Mouse (Mus musculus) macrophage (primary cell): Measurements from ENCODE around the gene Ntan1. TPM values are rescaled to one million over a fixed set of nuclear protein-coding genes. Genes with fewer than 3 reads are reported as not detected.
A peak's percentile ranks its signal among the peaks of the same experiment; 100 is the strongest.
"Not testable (repeated sequence)": the region's sequence is repeated elsewhere in the genome, so short reads cannot be mapped to it uniquely, and the experiment has no call there.

Experiments
- H3K27ac ChIP-seq: fragments of 350-480 bp; formaldehyde crosslinking; 2 replicates; pipeline ENCODE4 v1.9.0; 2021
- H3K36me3 ChIP-seq: fragments of 350-480 bp; formaldehyde crosslinking; 2 replicates; pipeline ENCODE4 v1.9.0; 2021; ENCODE audit errors: inconsistent target
- H3K4me3 ChIP-seq: fragments of 350-480 bp; formaldehyde crosslinking; 2 replicates; pipeline ENCODE4 v1.9.0; 2021; ENCODE audit errors: inconsistent target
- H3K79me2 ChIP-seq: fragments of 350-480 bp; formaldehyde crosslinking; 2 replicates; pipeline ENCODE4 v1.9.0; 2021; ENCODE audit errors: inconsistent target
- WGBS: methylation state at CpG from one replicate; pipeline ENCODE4 v1.1.7; 2026; ENCODE audit warnings: inconsistent platforms; ENCODE audit not compliant: missing documents; 5-methylcytosine and 5-hydroxymethylcytosine counted together
- polyA plus RNA-seq: library from polyadenylated mRNA; stranded (reverse); fragments of 250-400 nt; gene quantifications from 3 replicates; pipeline ENCODE4 v1.2.4, GENCODE M21; 2018; ENCODE audit warnings: inconsistent platforms
- total RNA-seq, 78 experiments: library from RNA; depleted of rRNA; stranded (reverse); fragments of 250-400 nt; gene quantifications; 1 replicate in 9 of 78; 2 replicates in 24 of 78; 3 replicates in 43 of 78; 4 replicates in 2 of 78; pipeline ENCODE4 v1.2.4; 2018; ENCODE audit warnings: inconsistent platforms in 56 of 78

Gene Ntan1
- 10 to 100 TPM; 10.9 to 81.3 (median 50.3) TPM for total RNA-seq (2018; cell fraction: chromatin; rRNA removed)
- 10 to 100 TPM; 42.4 to 59.8 (median 48.6) TPM for total RNA-seq (2018; cell fraction: cytosol; rRNA removed)
- 10 to 100 TPM in 25 of 26 experiments, 1 to 10 TPM in 1; 8.9 to 45.2 (median 28.5) TPM for total RNA-seq (2018; cell fraction: nucleus; rRNA removed)
- 50.1 to 64.2 TPM (median 59.1 TPM) in 3 replicates for polyA plus RNA-seq

GRCm38 (mm10) chr16:13818560-13819393 is at the start of gene Ntan1:
TSS of gene Ntan1 (plus strand) at chr16:13818845.
- Histone ChIP-seq H3K36me3 (peaks cover 7% of the 10 kb centered on the region), H3K4me3 (peak within 1 kb of the TSS; percentile 85), H3K79me2 (peaks cover 42% of the 10 kb centered on the region; the same call in 1 of the 2 replicates), H3K27ac (peak within 1 kb of the TSS; percentile 71)
- WGBS: under 1% methylated on average over 47 of the region's 58 CpGs

- whole genome bisulfite sequencing: 83% methylated on average over 4 of the region's 4 CpGs
- not testable (repeated sequence) for H3K36me3 ChIP-seq, H3K4me3 ChIP-seq
These were observed 47.0 kb upstream of the Ntan1 start for GRCm38 (mm10) chr16:13771603-13772002.

GRCm38 (mm10) chr16:13772051-13772450 is 46.6 kb upstream of the Ntan1 start:
- H3K4me3 ChIP-seq, H3K36me3 ChIP-seq, H3K27ac ChIP-seq, H3K79me2 ChIP-seq: not testable (repeated sequence)
- 84% methylated on average over 5 of the region's 5 CpGs for WGBS

More at GRCm38 (mm10) chr16:13771603-13772002, 47.0 kb upstream of the Ntan1 start:
- H3K79me2 ChIP-seq, H3K27ac ChIP-seq: not testable (repeated sequence)

DNA sequence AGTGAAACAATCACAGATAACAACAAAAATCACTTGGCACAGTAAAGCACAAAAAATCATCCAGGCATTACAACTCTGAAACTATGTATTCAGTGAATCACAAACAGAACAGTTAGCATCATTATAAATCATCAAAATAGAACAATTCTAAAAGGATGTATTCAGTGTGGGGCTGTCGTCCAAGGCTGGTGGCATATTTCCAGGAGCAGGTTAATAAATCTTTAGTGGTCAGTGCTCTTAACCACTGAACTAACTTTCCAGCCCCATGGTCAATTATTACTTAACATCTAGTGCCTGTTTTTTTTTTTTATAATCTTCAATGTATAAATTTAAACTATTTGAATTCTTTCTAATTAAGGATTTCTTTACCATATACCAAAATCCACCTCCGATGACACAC is 44.6 kb upstream of the Ntan1 start:
- not testable (repeated sequence) for H3K27ac ChIP-seq
- 60% methylated on average over 2 of the region's 2 CpGs for WGBS

DNA sequence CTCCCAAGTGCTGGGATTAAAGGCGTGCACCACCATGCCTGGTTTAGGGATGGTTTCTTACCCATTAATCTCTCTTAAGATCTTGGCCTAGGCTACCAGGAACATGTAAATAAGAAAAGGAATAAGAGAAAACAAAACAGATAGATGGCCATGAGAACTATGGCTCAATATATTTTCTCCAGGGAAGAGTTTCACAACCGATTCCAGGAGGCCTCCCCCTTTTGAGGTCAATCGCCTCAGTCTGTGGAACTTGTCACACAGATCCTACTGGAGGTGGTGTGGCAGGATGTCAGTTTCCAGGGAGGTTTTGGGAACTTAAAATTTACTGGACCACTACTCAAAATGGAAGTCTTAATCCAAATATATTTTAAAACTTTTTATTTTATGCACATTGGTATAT is 44.0 kb upstream of the Ntan1 start:
- H3K36me3 ChIP-seq, H3K4me3 ChIP-seq, H3K27ac ChIP-seq, H3K79me2 ChIP-seq: not testable (repeated sequence)
- 88% methylated on average over 3 of the region's 3 CpGs for WGBS

More for the DNA sequence above, 44.6 kb upstream of the Ntan1 start:
- H3K4me3 ChIP-seq, H3K36me3 ChIP-seq, H3K79me2 ChIP-seq: not testable (repeated sequence)

GRCm38 (mm10) chr16:13780353-13781036 is 38.1 kb upstream of the Ntan1 start, which contains the start of gene Rrn3:
TSS of gene Rrn3 (plus strand) at chr16:13780708.
- peaks cover 19% of the 10 kb centered on the region for H3K79me2 ChIP-seq
- under 1% methylated on average over 53 of the region's 57 CpGs for WGBS
- peak within 1 kb of the TSS; percentile 75 for H3K27ac ChIP-seq
- H3K4me3 ChIP-seq: peak within 1 kb of the TSS; percentile 67
- peaks cover 19% of the 10 kb centered on the region for H3K36me3 ChIP-seq

GRCm38 (mm10) chr16:13781216-13781615 is 37.4 kb upstream of the Ntan1 start:
- Histone ChIP-seq H3K27ac (peak overlapping the region; percentile 19; the same call in 1 of the 2 replicates), H3K4me3 (peak overlapping the region; percentile 67), H3K79me2 (peaks cover 19% of the 10 kb centered on the region), H3K36me3 (peaks cover 26% of the 10 kb centered on the region)
- WGBS: 51% methylated on average over 8 of the region's 8 CpGs

- Histone ChIP-seq H3K4me3 (no peak overlapping the region), H3K36me3 (peaks cover 61% of the 10 kb centered on the region), H3K79me2 (peaks cover 18% of the 10 kb centered on the region), H3K27ac (no peak overlapping the region)
- 89% methylated on average over 3 of the region's 3 CpGs for WGBS
These were observed 32.7 kb upstream of the Ntan1 start for GRCm38 (mm10) chr16:13785932-13786331.

GRCm38 (mm10) chr16:13793441-13793840 is 25.2 kb upstream of the Ntan1 start:
- peaks cover 67% of the 10 kb centered on the region for H3K36me3 ChIP-seq
- H3K4me3 ChIP-seq, H3K27ac ChIP-seq, H3K79me2 ChIP-seq: not testable (repeated sequence)
- 40% methylated on average over 1 of the region's 2 CpGs for WGBS

GRCm38 (mm10) chr16:13796746-13797175 is 21.9 kb upstream of the Ntan1 start:
- 21% methylated on average over 5 of the region's 5 CpGs for WGBS
- no peaks in the 10 kb centered on the region for H3K79me2 ChIP-seq
- H3K36me3 ChIP-seq: peaks cover 69% of the 10 kb centered on the region
- H3K4me3 ChIP-seq: no peak overlapping the region
- H3K27ac ChIP-seq: no peak overlapping the region; the same call in 1 of the 2 replicates

DNA sequence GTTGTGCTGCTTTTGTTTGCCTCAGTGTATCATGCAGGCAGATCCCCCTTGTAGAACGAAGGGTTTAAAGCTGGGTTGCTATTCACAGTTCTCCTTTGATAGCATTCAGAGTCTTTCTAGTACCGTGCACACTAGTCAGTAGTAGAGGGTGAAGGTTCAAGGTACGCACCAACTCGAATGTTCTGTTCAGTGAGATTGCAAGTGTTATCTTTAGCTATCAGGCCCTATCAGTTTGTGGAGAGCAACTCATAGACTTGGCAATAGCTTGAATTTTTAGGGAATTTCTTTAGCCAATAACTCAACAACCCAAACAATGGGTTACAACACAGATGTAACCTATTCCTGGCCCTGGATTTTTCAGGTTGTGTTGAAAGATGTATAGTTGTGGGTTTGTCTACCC is 17.4 kb upstream of the Ntan1 start:
- Histone ChIP-seq H3K4me3 (no peak overlapping the region), H3K79me2 (no peaks in the 10 kb centered on the region), H3K36me3 (peaks cover 59% of the 10 kb centered on the region), H3K27ac (no peak overlapping the region)
- 94% methylated on average over 4 of the region's 4 CpGs for WGBS

- Histone ChIP-seq H3K79me2 (no peaks in the 10 kb centered on the region), H3K27ac (no peak overlapping the region), H3K4me3 (no peak overlapping the region), H3K36me3 (peaks cover 69% of the 10 kb centered on the region)
- WGBS: 90% methylated on average over 5 of the region's 5 CpGs
These were observed 14.0 kb upstream of the Ntan1 start for GRCm38 (mm10) chr16:13804666-13805065.

DNA sequence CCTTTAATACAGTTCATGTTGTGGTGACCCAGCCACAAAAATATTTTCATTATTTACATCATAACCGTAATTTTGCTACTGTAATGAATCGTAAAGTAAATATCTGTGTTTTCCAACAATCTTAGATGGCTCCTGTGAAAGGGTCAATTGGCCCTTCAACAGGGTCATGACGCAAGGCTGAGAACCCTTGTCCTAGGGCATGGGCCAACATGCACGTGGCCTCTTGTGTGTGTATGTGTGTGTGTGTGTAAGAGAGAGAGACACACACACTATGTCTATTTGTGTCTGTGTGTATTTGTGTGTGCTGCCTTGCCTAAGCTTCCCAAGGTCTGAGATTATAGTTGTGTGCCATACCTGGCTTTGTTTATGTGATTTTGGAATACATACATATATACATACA is 11.0 kb upstream of the Ntan1 start:
- Histone ChIP-seq H3K79me2 (no peaks in the 10 kb centered on the region), H3K36me3 (peaks cover 72% of the 10 kb centered on the region), H3K4me3 (no peak overlapping the region), H3K27ac (no peak overlapping the region)
- 96% methylated on average over 4 of the region's 4 CpGs for WGBS

GRCm38 (mm10) chr16:13808410-13808809 is 10.2 kb upstream of the Ntan1 start:
- Histone ChIP-seq H3K4me3 (no peak overlapping the region), H3K36me3 (peaks cover 76% of the 10 kb centered on the region), H3K27ac (no peak overlapping the region), H3K79me2 (no peaks in the 10 kb centered on the region)
- WGBS: 87% methylated on average over 7 of the region's 7 CpGs

DNA sequence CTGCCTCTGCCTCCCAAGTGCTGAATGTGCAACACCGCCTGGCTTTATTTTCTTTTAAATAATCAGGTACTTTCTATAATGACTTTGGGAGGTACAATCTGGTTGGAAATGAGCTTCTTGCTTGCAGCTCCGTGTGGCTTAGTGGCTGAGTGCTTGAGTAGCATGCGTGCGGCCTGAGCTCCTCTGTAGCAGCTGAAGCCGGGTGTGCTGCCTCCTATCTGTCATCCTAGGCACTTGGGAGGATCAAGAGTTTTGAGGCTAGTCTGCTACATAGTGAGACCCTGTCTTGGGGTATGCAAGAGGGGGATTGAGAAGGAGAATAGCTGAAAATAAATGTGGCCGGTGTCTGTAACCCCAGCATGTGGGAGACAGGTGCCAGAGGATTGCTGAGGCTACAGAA is 6.5 kb upstream of the Ntan1 start:
- Histone ChIP-seq H3K79me2 (no peaks in the 10 kb centered on the region), H3K4me3 (no peak overlapping the region), H3K36me3 (peaks cover 62% of the 10 kb centered on the region), H3K27ac (no peak overlapping the region)
- WGBS: 96% methylated on average over 6 of the region's 6 CpGs
